Comparison of ENCODE assay signal across 8 mouse cellular contexts in genomic region chr17:74717091-74717617, GRCm38 (mm10). TPM values are rescaled to one million over a fixed set of nuclear protein-coding genes. Genes with fewer than 3 reads are reported as not detected.
DNase-seq lines count a peak whose midpoint lies in the region; ATAC-seq and TF ChIP-seq lines count a peak whose summit lies in the region.

No protein-coding gene starts in this region.

- no peak for DNase-seq in heart, adult 18-20 months
- no peak for DNase-seq in MEL (ENCODE audit: low read depth, low spot score)
- no peak for DNase-seq in hindbrain, embryonic 11.5 days (ENCODE audit: low spot score)
- no peak for DNase-seq in cerebellum, postnatal 36 days
- no peak for DNase-seq in spleen, postnatal 14 days (ENCODE audit: low spot score in 2 of 2)
- DNase-seq in frontal cortex, postnatal 10 days (ENCODE audit: low spot score in 2 of 2) = no peak

- TF ChIP-seq CTCF in MEL (IDR thresholded peaks at IDR 0.05 in 2 of 3, conservative IDR thresholded peaks at IDR 0.05 in 1 of 3; ENCODE audit: control insufficient read depth in 1 of 3, insufficient read depth in 1 of 3, low read depth in 2 of 3, low read length in 3 of 3, poor library complexity in 1 of 3, severe bottlenecking in 1 of 3) = no peak

- H3K27me3 ChIP-seq in heart, embryonic 14.5 days (ENCODE audit: control insufficient read depth, insufficient read depth, low read length) = no peaks in the 10 kb centered on the region
- no peaks in the 10 kb centered on the region for H3K27me3 ChIP-seq in MEL (ENCODE audit: control insufficient read depth in 1 of 2, insufficient read depth in 2 of 2, low read length in 2 of 2)
- no peaks in the 10 kb centered on the region for H3K27me3 ChIP-seq in hindbrain, embryonic 11.5 days (ENCODE audit: control insufficient read depth, insufficient read depth, low read length)

- peak; percentile 14; the same call in 1 of the 2 replicates for ATAC-seq in heart, embryonic 14.5 days (ENCODE audit: insufficient number of reproducible peaks, insufficient read depth, low FRiP score, low read depth)
- ATAC-seq in hindbrain, embryonic 11.5 days (ENCODE audit: low FRiP score) = peak; percentile 66; the same call in 1 of the 2 replicates
- peak; percentile 17 for ATAC-seq in megakaryocyte-erythroid progenitor cell, adult 5-6 weeks (replicated peaks; ENCODE audit: low FRiP score, low TSS enrichment, poor library complexity, severe bottlenecking)

- no peak for TF ChIP-seq RAD21 in MEL (IDR thresholded peaks at IDR 0.05; ENCODE audit: low read depth, low read length)

- H3K4me1 ChIP-seq in heart, embryonic 14.5 days (ENCODE audit: control insufficient read depth in 2 of 2, insufficient read depth in 2 of 2, low read length in 2 of 2) = peaks cover 2 to 3% of the 10 kb centered on the region in 2 experiments; a peak in 2 of 4 replicates
- H3K4me1 ChIP-seq in MEL (ENCODE audit: control insufficient read depth in 1 of 2, insufficient read depth in 2 of 2, low read length in 2 of 2) = peaks cover 0 to 5% of the 10 kb centered on the region in 2 experiments; a peak in 2 of 4 replicates
- no peaks in the 10 kb centered on the region for H3K4me1 ChIP-seq in hindbrain, embryonic 11.5 days (replicated peaks; ENCODE audit: control insufficient read depth, insufficient read depth, low read length)

- 8% methylated on average over 14 of the region's 14 CpGs for WGBS in heart, embryonic 14.5 days
- WGBS in hindbrain, embryonic 11.5 days = 12% methylated on average over 14 of the region's 14 CpGs

- H3K27ac ChIP-seq in heart, embryonic 14.5 days (replicated peaks in 1 of 2; ENCODE audit: control insufficient read depth in 1 of 2, insufficient read depth in 1 of 2, low read depth in 2 of 2, low read length in 2 of 2) = peak overlapping the region; percentile 53 to 67; a peak in 3 of 4 replicates
- H3K27ac ChIP-seq in MEL (ENCODE audit: control insufficient read depth, low read depth, low read length) = peak overlapping the region; percentile 69
- no peak overlapping the region for H3K27ac ChIP-seq in hindbrain, embryonic 11.5 days (ENCODE audit: low read depth, low read length)

- no peak; a peak in 1 of 4 replicates for TF ChIP-seq POLR2A in MEL (IDR thresholded peaks at IDR 0.05; ENCODE audit: control insufficient read depth in 1 of 2, insufficient read depth in 1 of 2, low read depth in 1 of 2, low read length in 2 of 2, poor library complexity in 1 of 2)

- peak overlapping the region; percentile 76 for H3K9ac ChIP-seq in heart, embryonic 14.5 days (ENCODE audit: low read length)
- H3K9ac ChIP-seq in MEL (ENCODE audit: control insufficient read depth, low read depth, low read length, poor library complexity, severe bottlenecking) = peak overlapping the region; percentile 86
- H3K9ac ChIP-seq in hindbrain, embryonic 11.5 days (ENCODE audit: low read depth, low read length) = peak overlapping the region; percentile 62

- no peak for TF ChIP-seq EP300 in MEL (IDR thresholded peaks at IDR 0.05; ENCODE audit: low read depth in 1 of 2, low read length in 2 of 2)

- H3K4me2 ChIP-seq in heart, embryonic 14.5 days (ENCODE audit: low read length) = peak overlapping the region; percentile 72
- peak overlapping the region; percentile 46 for H3K4me2 ChIP-seq in hindbrain, embryonic 11.5 days (replicated peaks; ENCODE audit: low read depth, low read length)

- H3K79me2 ChIP-seq in MEL (ENCODE audit: control insufficient read depth, insufficient read depth, low read length, poor library complexity) = peaks cover 12% of the 10 kb centered on the region

- H3K4me3 ChIP-seq in heart, embryonic 14.5 days (ENCODE audit: control insufficient read depth in 1 of 2, insufficient read depth in 1 of 2, low read depth in 1 of 2, low read length in 2 of 2) = peak overlapping the region; percentile 66 to 89
- peak overlapping the region; percentile 76 to 96 for H3K4me3 ChIP-seq in MEL (ENCODE audit: control insufficient read depth in 1 of 2, insufficient read depth in 1 of 2, low read depth in 2 of 2, low read length in 2 of 2)
- peak overlapping the region; percentile 85 for H3K4me3 ChIP-seq in hindbrain, embryonic 11.5 days (ENCODE audit: low read depth, low read length)

- H3K36me3 ChIP-seq in heart, embryonic 14.5 days (ENCODE audit: control insufficient read depth, insufficient read depth, low read length) = peaks cover 15% of the 10 kb centered on the region
- H3K36me3 ChIP-seq in MEL (ENCODE audit: control insufficient read depth in 1 of 2, insufficient read depth in 2 of 2, low read length in 2 of 2) = peaks cover 0 to 6% of the 10 kb centered on the region in 2 experiments; a peak in 1 of 4 replicates
- no peaks in the 10 kb centered on the region for H3K36me3 ChIP-seq in hindbrain, embryonic 11.5 days (ENCODE audit: control insufficient read depth, insufficient read depth, low read length)

- H3K9me3 ChIP-seq in heart, embryonic 14.5 days (ENCODE audit: control insufficient read depth, low read length) = no peaks in the 10 kb centered on the region
- no peaks in the 10 kb centered on the region for H3K9me3 ChIP-seq in MEL (replicated peaks; ENCODE audit: insufficient read depth, low read length)
- no peaks in the 10 kb centered on the region for H3K9me3 ChIP-seq in hindbrain, embryonic 11.5 days (ENCODE audit: control insufficient read depth, low read length)

TF ChIP-seq in MEL, 35 proteins besides CTCF, POLR2A, EP300 and RAD21:
- no peak for TF ChIP-seq ZC3H11A (IDR thresholded peaks at IDR 0.05; ENCODE audit: low read depth, low read length)
- TF ChIP-seq SIN3A (IDR thresholded peaks at IDR 0.05; ENCODE audit: low read length) = no peak
- TF ChIP-seq MXI1 (IDR thresholded peaks at IDR 0.05; ENCODE audit: low read depth, low read length) = no peak
- no peak for TF ChIP-seq ZKSCAN1 (IDR thresholded peaks at IDR 0.05; ENCODE audit: low read depth, low read length)
- no peak for TF ChIP-seq TBP (IDR thresholded peaks at IDR 0.05; ENCODE audit: low read depth, low read length)
TF ChIP-seq in MEL: peak in this region for 0.

RNA-seq across cellular contexts. Expression of gene Ttc27, which starts 0.4 kb away (rescaled TPM):
- 13.9 and 15.3 TPM in 2 replicates for polyA plus RNA-seq in heart, embryonic 14.5 days (2014; fragmentation: Nextera tagmentation; extraction: Ambion mirVana)
- 10 to 100 TPM; 13.1 to 17.1 TPM for total RNA-seq in heart, adult 18-20 months (2021)
- total RNA-seq in MEL (2012; rRNA removed) = 53.2 and 59.9 TPM in 2 replicates
- 10 to 100 TPM in 1 of 2 experiments, not detected in 1; 55.2 TPM for polyA plus RNA-seq in MEL (2012; ENCODE audit: insufficient read depth in 1 of 2, insufficient read length in 2 of 2, low read depth in 1 of 2, low replicate concordance in 2 of 2, missing spikeins in 1 of 2)
- polyA plus RNA-seq in hindbrain, embryonic 11.5 days (2014; fragmentation: Nextera tagmentation; extraction: Ambion mirVana) = 21.8 and 22.0 TPM in 2 replicates
- total RNA-seq in megakaryocyte-erythroid progenitor cell, adult 5-6 weeks (2014; fragmentation: Nextera tagmentation) = 65.9 and 82.0 TPM in 2 replicates
- 50.6 and 77.5 TPM in 2 replicates for total RNA-seq in megakaryocyte-erythroid progenitor cell, adult 5-6 weeks (2017)

Comparison
In these comparisons a context has a peak if more than half of its experiments do, and no peak if none do; other contexts are left out.
1. ATAC-seq: peak in every context shown above with its lines; median percentile 66 in hindbrain, embryonic 11.5 days; 17 in megakaryocyte-erythroid progenitor cell, adult 5-6 weeks; 14 in heart, embryonic 14.5 days.